Mouse (Mus musculus) adrenal gland, adult 8-10 months (tissue): ENCODE measurements around the gene Kctd21. TPM values are rescaled to one million over a fixed set of nuclear protein-coding genes. Genes with fewer than 3 reads are reported as not detected.

Experiments used
- DNase-seq: peaks from one replicate; pipeline ENCODE4 v3.0.0; 2022
- total RNA-seq, 4 experiments: library from RNA; stranded (reverse); gene quantifications; 2 replicates each; pipeline ENCODE4 v1.2.4; 2022

Kctd21 gene
- total RNA-seq, 4 experiments from 2014 or later: 8.2 to 10.0 (median 9.0) TPM

DNA sequence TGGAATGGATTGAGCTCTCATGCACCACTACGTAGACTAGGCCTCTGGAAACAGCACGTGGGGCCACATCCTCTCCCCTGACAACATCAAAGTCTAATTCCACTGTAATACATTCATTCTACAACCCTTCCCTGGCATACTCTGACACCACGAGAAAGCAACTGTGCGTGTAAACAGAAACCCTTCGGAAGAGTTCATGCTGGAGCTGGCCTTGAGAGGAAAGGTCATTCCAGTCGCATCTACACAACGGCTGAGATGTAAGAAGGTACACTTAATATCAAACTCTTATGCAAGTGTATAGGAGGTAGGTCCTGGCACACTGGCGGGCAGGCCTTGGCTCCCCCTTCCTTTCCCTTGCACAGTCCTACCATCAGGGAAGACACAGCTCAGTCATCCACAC, 7.8 kb upstream of the Kctd21 start:
- DNase-seq: no peak

- no peak for DNase-seq
Measured at GRCm38 (mm10) chr7:97325156-97325985, 6.8 kb upstream of the Kctd21 start.

- no peak for DNase-seq
Measured at GRCm38 (mm10) chr7:97327376-97327775, 4.8 kb upstream of the Kctd21 start.

GRCm38 (mm10) chr7:97328891-97329588, 3.1 kb upstream of the Kctd21 start:
- DNase-seq: no peak

GRCm38 (mm10) chr7:97329676-97330075, 2.5 kb upstream of the Kctd21 start:
- no peak for DNase-seq

- DNase-seq: no peak
Measured at GRCm38 (mm10) chr7:97330931-97331645, 1.0 kb upstream of the Kctd21 start.

DNA sequence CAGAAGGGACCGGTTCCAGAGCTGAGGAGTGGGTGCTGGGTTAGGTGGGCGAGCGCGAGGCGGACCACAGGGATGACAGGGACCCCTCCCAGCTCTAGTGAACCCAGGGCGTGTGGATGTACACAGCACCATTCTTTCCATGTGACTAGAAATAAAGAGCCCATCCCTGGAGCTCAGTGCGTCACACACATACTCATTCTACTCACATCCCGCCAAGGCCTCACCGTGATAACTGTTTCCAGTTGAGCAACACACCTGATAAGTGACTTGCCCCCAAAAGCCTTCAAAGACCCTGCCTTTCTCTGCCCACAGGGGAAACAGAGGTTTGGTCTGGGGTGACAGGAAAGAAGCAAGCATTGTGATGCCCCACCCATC, 527 bp downstream of the Kctd21 start:
- DNase-seq: no peak

DNA sequence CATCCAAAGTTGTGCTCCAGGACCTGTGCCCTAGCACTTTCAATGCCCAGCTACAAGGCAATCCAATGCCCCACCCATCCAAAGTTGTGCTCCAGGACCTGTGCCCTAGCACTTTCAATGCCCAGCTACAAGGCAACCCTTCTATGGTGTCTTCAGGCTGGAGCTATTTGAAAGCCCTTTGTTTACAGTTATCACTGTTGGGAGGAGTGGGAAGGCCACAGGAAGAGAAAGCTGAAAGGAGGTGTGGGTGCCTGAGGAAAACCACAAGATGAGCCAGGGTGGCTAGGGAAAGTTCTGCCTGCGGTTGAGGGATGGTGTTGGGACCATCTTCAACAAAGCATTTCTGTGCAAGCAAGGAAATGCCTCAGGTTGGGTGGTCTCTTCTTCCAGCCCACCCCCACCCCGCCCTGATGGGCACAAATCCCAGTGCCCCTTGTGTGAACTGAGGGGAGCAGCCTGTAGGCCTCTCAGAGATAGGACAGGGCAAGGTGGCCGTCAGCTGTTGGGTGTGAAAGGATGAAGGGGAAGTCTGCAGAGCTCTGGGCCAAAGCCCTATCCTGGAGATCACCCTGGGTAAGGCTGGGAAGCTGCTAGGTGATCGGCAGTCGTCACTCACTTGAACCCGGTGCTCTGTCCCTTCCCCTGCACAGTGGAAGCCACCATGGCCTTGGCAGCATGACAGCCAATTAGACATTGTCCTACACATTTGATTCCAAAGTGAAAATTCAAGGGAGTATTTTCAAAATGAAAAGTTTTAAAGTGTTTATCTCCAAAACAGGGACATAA, 1.2 kb downstream of the Kctd21 start:
- DNase-seq: no peak

DNA sequence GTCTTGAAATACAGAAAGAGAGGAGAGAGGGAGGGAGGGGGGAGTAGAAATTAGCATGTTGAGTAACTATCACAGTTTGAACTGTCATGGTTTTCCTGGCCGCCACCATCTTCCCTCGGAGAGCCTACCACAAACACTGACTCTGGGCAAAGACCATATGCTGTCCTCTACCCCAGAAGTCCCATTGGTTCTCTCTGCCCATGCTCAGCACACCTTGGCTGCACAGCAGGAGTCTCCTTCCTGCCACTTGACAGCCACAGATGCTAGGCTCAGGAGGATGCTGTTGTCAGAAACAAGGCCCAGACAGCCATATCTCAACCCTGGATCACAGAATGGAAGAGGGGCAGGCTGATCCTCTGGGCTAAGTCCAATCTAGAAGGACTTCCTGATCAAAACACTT, 2.3 kb downstream of the Kctd21 start:
- no peak for DNase-seq

DNA sequence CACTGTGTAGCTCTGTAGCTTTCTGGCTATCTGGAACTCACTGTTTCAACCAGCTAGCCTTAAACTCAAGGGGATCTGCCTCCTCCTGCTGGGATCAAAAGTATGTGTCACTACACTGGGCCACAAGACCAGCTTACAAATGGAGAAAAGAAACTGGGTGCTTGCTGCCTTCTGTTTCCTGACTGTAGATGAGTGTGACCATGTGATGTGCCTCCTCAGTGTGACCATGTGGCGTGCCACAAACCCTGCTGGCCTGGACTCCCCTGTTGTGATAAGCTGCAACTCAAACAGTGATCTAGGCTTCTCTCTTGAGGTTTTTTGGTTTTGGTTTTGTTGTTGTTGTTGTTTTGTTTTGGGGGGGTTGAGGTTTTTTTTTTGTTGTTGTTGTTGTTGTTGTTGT, 4.6 kb downstream of the Kctd21 start:
- DNase-seq: no peak

- DNase-seq: no peak
Measured at GRCm38 (mm10) chr7:97338593-97338992, 6.5 kb downstream of the Kctd21 start.

GRCm38 (mm10) chr7:97339623-97340022, 7.5 kb downstream of the Kctd21 start:
- DNase-seq: no peak

DNA sequence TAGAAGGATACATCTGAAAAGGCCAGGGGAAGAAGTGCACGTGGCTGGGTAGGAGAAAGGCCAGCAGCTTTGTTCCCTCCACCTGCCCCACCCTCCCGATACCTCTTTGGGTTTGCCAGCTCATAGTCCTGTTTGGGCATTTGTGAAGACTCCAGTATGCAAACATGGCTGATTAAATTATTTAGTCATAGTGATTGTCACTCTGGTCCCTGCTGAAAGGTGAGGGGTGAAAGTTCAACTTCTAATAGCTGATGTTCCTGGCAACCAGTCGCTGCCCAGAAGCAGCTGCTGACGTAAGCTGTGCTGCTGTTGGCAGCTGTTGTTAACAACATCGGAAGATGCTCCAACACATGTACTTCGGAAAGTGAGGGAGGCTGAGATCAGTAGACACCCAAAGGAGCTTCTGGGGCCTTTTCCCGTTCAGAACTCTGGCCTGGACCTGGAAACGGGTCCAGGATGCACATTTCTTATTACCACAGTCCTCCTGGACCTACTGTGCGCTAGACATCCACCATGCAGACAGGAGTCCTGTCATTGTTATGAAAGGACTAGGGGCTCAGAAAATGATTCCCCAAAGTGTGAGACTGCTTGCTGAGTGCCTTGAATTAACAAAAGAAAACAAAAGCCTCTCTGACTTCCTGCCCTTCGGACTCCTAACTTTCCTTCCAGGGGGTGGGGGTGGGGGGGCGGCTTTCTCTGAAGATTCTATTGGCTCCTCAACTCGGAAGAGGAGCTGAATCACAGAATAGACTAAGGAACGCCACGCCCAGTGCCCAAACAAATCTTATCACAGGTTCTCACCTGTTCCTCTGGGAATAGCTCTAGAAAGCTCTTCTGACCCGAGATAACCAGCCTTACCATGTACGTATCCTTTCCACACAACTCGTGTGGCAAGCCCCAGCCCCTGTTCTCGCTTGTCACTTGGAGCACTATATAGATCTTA, 9.1 kb downstream of the Kctd21 start:
- DNase-seq: no peak

DNA sequence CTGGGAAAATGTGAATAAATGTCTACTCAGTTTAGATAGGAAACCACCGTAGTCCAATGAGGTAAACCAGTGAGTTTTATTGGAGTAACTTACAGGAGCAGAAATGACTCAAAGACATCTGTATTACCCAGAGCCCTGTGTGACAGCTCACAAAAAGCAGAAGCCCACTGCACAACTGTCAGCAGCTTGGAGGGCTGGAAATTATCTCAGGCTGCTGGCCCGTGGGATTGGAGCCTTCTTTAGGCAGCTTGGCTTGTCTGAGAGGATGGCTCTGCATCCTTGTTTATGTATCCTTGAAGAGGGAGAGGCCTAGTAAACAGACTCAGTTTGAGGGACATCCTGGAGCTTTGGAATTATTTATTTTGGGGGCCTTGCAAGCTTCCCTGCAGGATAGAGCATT, 10.8 kb downstream of the Kctd21 start:
- DNase-seq: no peak

DNA sequence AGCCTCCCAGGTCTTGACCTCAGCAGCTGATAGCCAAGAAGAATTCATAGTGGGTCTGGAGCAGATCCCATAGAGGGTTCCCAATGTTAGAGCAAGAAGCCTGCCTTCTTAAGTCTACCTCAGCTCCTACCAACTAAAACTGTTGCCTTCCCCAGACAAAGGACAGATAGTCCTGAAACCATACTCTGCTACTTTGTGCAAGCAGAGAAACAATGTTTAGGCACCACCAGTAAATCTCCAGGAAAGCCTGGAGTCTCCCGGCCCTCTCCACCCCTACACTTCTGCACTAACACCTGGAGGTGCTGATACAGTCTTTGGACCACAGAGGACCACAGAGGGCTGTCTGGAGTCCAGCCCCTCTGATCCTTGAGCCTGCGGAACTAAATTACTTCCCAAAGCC, 12.5 kb downstream of the Kctd21 start:
- DNase-seq: no peak

GRCm38 (mm10) chr7:97345229-97345871, 13.2 kb downstream of the Kctd21 start:
- no peak for DNase-seq

DNA sequence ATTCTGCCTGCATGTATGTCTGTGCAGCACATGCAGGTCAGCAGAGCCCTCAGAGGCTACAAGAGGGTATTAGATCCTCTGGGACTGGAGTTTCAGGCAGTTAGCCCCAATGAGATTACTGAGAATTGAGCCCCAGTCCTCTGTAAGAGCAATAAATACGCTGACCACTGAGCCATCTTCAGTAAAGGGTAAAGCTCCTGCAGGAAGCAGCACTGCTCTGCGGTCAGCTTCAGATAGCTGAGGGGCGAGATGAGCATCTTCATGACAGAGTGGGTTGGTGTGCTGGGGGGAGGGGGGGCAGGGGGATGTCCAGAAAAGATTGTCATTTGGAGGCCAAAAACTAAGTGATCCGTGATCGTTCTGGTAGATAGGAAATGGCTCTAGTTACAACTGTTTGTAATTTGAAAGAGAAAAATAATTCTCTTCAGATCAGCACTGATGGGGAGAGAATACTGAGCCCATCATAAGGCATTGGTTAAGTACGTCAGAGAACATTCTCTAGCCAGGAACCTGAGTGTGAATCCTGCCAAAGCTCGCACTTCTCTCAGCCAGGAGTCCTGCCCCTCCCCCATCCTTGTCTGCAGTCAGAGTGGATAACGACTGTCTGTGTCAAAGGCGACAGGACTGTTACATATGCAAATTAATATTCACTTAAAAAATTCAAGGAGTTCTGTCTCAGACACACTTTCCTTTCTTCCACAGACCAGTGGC, 14.1 kb downstream of the Kctd21 start:
- DNase-seq: no peak

- DNase-seq: no peak
Measured at GRCm38 (mm10) chr7:97346822-97347166, 14.7 kb downstream of the Kctd21 start.

DNA sequence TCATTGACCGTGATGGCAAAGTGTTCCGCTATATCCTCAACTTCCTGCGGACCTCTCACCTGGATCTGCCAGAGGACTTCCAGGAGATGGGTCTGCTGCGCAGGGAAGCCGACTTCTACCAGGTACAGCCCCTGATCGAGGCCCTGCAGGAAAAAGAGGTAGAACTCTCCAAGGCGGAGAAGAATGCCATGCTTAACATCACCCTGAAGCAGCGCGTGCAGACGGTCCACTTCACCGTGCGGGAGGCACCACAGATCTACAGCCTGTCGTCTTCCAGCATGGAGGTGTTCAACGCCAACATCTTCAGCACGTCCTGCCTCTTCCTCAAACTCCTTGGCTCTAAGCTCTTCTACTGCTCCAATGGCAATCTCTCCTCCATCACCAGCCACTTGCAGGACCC, 15.3 kb downstream of the Kctd21 start:
- no peak for DNase-seq

DNA sequence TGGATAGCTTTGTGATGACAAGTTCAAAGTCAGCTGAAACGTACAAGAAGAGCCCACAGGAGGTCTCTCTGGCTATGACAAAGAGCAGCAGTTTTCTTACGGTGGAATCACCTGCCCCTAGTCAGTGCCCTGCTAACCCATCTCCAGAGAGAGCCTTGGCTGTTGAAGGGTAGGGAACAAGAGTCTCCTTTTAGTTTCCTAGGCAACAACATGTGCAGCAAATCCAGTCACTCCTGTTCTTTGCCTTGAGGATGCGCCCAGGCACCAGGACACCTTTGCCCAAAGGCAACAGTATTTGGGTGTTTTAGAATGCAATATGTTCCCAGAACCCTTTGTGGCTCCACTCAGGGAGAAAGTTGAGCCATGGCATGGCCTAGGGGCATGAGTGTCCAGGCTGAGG, 16.2 kb downstream of the Kctd21 start:
- DNase-seq: no peak
